Mouse (Mus musculus): ENCODE measurements around the gene Tfcp2.

The Tfcp2 gene

DNA sequence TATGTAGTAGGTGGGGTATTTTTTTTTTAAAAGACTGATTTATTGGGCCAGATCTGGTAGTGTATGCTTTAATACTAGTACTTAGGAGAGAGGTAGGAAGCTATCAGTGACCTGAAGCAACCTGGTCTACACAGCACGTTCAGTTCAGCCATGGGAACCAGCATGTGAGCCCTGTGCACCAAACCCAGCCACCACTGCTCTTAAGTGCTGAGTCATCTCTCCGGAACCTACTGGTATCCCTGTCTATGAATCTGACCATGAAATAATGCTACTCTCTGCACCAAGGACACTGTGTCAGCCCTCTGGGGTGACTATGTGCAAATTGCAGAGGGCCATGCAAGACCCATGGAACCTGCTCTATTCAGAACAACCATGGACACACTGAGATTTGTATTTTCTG lies 64.8 kb downstream of the Tfcp2 start:
- DNase-seq (ENCODE audit: low read depth, low spot score), result no peak

DNA sequence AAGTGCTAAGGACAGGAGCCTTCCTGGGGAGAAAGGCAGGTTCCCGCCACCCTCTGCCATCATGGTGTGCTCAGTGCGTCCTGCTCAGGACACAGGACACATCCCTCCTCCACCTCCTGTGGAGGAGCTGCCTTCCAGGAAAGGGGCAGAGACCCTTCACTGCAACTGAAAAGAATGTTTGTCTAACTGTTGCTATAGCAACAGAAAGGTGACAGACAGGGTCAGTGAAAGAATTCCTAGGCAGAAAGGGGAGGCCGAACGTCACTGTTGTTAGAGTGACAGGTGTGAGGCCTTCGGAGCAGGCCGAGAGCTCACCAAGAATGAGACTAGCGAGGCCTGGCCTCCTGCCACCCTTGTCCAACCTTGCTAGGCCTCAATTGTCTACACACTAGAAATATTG lies 65.4 kb downstream of the Tfcp2 start:
- DNase-seq (ENCODE audit: low read depth, low spot score), result peak; percentile 89

- DNase-seq (ENCODE audit: low read depth, low spot score), result no peak
These were observed 66.2 kb downstream of the Tfcp2 start for GRCm38 (mm10) chr15:100485576-100485975.

- DNase-seq (ENCODE audit: low read depth, low spot score), result peak; percentile 31
These were observed 72.9 kb downstream of the Tfcp2 start for GRCm38 (mm10) chr15:100478925-100479324.

- DNase-seq (ENCODE audit: low read depth, low spot score), result peak; percentile 39
These were observed 73.5 kb downstream of the Tfcp2 start for GRCm38 (mm10) chr15:100478351-100478750.

- peak; percentile 97 for DNase-seq (ENCODE audit: low read depth, low spot score)
These were observed 77.8 kb downstream of the Tfcp2 start for GRCm38 (mm10) chr15:100473926-100474503.

DNA sequence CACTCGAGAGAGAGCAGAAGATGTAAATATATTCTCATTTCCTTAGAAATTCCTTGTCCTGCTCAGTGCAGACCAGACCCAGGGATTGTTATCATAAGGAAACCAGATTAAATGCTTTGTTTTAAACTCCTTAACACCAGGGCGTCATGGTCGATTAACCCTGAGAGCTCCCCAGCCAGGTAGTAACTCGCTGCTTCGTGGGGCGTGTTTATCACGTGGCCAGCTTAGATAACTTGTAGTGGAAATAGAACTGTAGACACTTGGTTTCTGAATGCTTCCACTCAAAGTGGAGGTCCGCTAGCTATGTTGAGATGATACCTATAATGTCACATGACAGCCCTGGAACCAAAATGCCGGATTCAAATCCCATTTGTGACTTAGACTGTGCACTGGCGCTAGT lies 81.8 kb downstream of the Tfcp2 start:
- DNase-seq (ENCODE audit: low read depth, low spot score), result no peak

- no peak for DNase-seq (ENCODE audit: low read depth, low spot score)
These were observed 82.6 kb downstream of the Tfcp2 start for GRCm38 (mm10) chr15:100469189-100469545.

GRCm38 (mm10) chr15:100468295-100469188 lies 83.3 kb downstream of the Tfcp2 start, which contains the start of gene Letmd1:
TSS of gene Letmd1 (plus strand) at chr15:100469023.
- peak; percentile 84 for DNase-seq (ENCODE audit: low read depth, low spot score)

- DNase-seq (ENCODE audit: low read depth, low spot score), result no peak
These were observed 84.1 kb downstream of the Tfcp2 start for GRCm38 (mm10) chr15:100467738-100468137.

GRCm38 (mm10) chr15:100465432-100465831 lies 86.4 kb downstream of the Tfcp2 start:
- no peak for DNase-seq (ENCODE audit: low read depth, low spot score)

DNA sequence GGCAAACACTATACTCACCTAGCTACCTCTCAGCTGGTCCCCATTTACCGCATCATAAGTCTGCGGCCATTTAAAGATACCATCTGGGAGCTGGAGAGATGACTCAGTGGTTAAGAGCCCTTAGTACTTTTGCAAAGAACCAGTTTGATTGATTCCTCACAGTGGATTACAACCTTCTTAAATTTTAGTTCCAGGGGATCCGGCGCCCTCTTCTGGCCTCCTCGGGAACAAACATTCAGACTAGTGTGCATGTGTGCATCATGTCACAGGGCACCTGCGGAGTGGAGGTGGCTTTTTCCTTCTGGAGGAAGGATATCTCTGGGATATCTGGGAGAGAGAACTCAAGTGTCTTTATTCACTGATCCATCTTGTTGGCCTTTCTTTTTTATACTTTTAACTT lies 88.1 kb downstream of the Tfcp2 start:
- peak; percentile 78 for DNase-seq (ENCODE audit: low read depth, low spot score)

GRCm38 (mm10) chr15:100462086-100462485 lies 89.7 kb downstream of the Tfcp2 start:
- DNase-seq (ENCODE audit: low read depth, low spot score), result no peak

GRCm38 (mm10) chr15:100461646-100462045 lies 90.2 kb downstream of the Tfcp2 start:
- no peak for DNase-seq (ENCODE audit: low read depth, low spot score)

DNA sequence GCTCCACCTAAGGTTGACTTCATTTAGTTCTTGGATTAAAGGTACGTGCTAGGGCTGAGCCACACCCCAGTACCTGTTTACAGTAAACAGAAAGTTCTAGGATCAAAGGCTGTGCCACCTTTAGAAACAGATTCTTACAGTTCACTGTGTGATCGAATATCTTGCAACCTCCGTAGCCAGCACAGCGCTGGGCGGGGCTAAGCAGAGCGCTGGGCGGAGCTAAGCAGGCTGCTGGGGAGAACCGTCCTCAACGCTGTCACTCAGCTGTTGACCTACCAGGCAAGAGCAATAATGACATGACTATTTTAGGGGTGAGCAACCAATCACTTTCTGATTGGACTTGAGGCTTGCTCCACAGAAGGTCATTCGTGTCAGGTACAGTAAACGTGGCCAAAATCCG lies 90.9 kb downstream of the Tfcp2 start:
- DNase-seq (ENCODE audit: low read depth, low spot score), result peak; percentile 78

- peak; percentile 93 for DNase-seq (ENCODE audit: low read depth, low spot score)
These were observed 93.8 kb downstream of the Tfcp2 start for GRCm38 (mm10) chr15:100458055-100458454.

DNA sequence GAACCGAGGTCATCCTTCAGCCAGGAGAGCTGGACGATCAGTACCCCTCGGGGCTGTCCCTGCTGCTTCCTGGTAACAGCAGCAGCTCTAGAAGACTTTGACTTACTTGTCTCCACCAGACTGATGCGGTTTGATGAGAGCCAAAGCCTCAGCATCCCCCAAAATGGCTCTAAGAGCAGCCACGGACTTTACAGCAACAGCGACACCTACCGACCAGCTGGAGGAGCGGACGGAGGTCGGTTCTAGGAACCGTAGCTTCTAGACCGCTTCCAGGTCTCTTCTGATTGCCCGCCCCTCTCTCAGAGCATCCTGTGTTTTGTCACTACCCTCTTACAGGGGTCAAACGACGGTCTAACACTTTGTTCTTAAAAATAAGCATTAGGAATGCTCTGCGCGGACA lies 94.5 kb downstream of the Tfcp2 start:
- peak; percentile 91 for DNase-seq (ENCODE audit: low read depth, low spot score)

GRCm38 (mm10) chr15:100456356-100456991 lies 95.3 kb downstream of the Tfcp2 start:
- no peak for DNase-seq (ENCODE audit: low read depth, low spot score)

- DNase-seq (ENCODE audit: low read depth, low spot score), result peak; percentile 86
These were observed 99.3 kb downstream of the Tfcp2 start for GRCm38 (mm10) chr15:100452486-100452885.

DNA sequence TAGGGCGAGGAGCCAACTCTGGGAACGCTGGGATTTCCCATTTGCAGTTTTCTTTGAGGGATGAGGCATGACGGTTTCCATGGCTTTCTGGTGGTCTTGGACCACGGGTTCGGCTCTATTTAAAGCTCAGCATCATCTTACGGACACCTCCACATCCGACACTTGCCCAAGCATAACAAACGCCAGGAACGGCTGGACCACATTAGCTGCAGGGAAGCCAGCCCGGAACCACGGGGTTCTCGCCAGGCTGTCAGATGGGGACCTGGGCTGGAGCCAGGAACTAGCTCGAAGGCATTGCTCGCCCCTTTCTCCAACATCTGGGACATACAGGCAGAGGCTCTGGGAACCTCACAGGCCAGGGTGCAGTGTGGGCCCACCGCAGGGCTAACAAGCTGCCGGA lies 100.6 kb downstream of the Tfcp2 start:
- no peak for DNase-seq (ENCODE audit: low read depth, low spot score)

GRCm38 (mm10) chr15:100449495-100449894 lies 102.3 kb downstream of the Tfcp2 start:
- DNase-seq (ENCODE audit: low read depth, low spot score), result no peak

DNA sequence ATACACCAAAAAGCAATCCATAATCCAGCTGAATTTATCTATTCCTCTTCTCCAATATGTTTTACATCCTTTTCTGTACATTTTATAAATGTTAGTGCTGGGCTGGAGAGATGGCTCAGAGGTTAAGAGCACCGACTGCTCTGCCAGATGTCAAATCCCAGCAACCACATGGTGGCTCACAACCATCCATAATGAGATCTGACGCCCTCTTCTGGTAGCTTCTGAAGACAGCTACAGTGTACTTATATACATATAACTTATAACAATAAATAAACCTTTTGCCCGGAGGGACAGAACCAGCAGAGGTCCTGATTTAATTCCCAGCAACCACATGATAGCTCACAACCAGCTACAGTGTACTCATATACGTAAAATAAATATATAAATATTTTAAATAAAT lies 103.2 kb downstream of the Tfcp2 start:
- peak; percentile 70 for DNase-seq (ENCODE audit: low read depth, low spot score)

Measured in R1 (cell line).